Mouse (Mus musculus): Measurements from ENCODE around the gene Notch4. TPM values are rescaled to one million over a fixed set of nuclear protein-coding genes. Genes with fewer than 3 reads are reported as not detected.

Notch4 gene
- total RNA-seq, 2 experiments from 2014 or later, result 0.66 to 0.75 TPM

- no peak for ATAC-seq (replicated peaks; ENCODE audit: low FRiP score, low TSS enrichment, poor library complexity, severe bottlenecking)
Measured at GRCm38 (mm10) chr17:34567311-34567710, 3.2 kb downstream of the Notch4 start.

- ATAC-seq (replicated peaks; ENCODE audit: low FRiP score, low TSS enrichment, poor library complexity, severe bottlenecking), result no peak
Measured at GRCm38 (mm10) chr17:34568421-34568820, 4.4 kb downstream of the Notch4 start.

GRCm38 (mm10) chr17:34569919-34570318 lies 5.9 kb downstream of the Notch4 start:
- no peak for ATAC-seq (replicated peaks; ENCODE audit: low FRiP score, low TSS enrichment, poor library complexity, severe bottlenecking)

GRCm38 (mm10) chr17:34571875-34572274 lies 7.8 kb downstream of the Notch4 start:
- no peak for ATAC-seq (replicated peaks; ENCODE audit: low FRiP score, low TSS enrichment, poor library complexity, severe bottlenecking)

- no peak for ATAC-seq (replicated peaks; ENCODE audit: low FRiP score, low TSS enrichment, poor library complexity, severe bottlenecking)
Measured at GRCm38 (mm10) chr17:34572361-34572760, 8.3 kb downstream of the Notch4 start.

GRCm38 (mm10) chr17:34576577-34576976 lies 12.5 kb downstream of the Notch4 start:
- no peak for ATAC-seq (replicated peaks; ENCODE audit: low FRiP score, low TSS enrichment, poor library complexity, severe bottlenecking)

- no peak for ATAC-seq (replicated peaks; ENCODE audit: low FRiP score, low TSS enrichment, poor library complexity, severe bottlenecking)
Measured at GRCm38 (mm10) chr17:34578070-34578469, 14.0 kb downstream of the Notch4 start.

- no peak for ATAC-seq (replicated peaks; ENCODE audit: low FRiP score, low TSS enrichment, poor library complexity, severe bottlenecking)
Measured at GRCm38 (mm10) chr17:34582528-34582927, 18.5 kb downstream of the Notch4 start.

- no peak for ATAC-seq (replicated peaks; ENCODE audit: low FRiP score, low TSS enrichment, poor library complexity, severe bottlenecking)
Measured at GRCm38 (mm10) chr17:34583397-34583796, 19.3 kb downstream of the Notch4 start.

- ATAC-seq (replicated peaks; ENCODE audit: low FRiP score, low TSS enrichment, poor library complexity, severe bottlenecking), result no peak
Measured at GRCm38 (mm10) chr17:34583819-34584218, 19.8 kb downstream of the Notch4 start.

- no peak for ATAC-seq (replicated peaks; ENCODE audit: low FRiP score, low TSS enrichment, poor library complexity, severe bottlenecking)
Measured at GRCm38 (mm10) chr17:34585121-34585520, 21.1 kb downstream of the Notch4 start.

- no peak for ATAC-seq (replicated peaks; ENCODE audit: low FRiP score, low TSS enrichment, poor library complexity, severe bottlenecking)
Measured at GRCm38 (mm10) chr17:34585877-34586771, 22.1 kb downstream of the Notch4 start.

- ATAC-seq (replicated peaks; ENCODE audit: low FRiP score, low TSS enrichment, poor library complexity, severe bottlenecking), result peak; percentile 57
Measured at GRCm38 (mm10) chr17:34586796-34587422, 22.8 kb downstream of the Notch4 start.

- peak; percentile 44 for ATAC-seq (replicated peaks; ENCODE audit: low FRiP score, low TSS enrichment, poor library complexity, severe bottlenecking)
Measured at GRCm38 (mm10) chr17:34587423-34587811, 23.3 kb downstream of the Notch4 start.

GRCm38 (mm10) chr17:34587814-34588213 lies 23.7 kb downstream of the Notch4 start:
- ATAC-seq (replicated peaks; ENCODE audit: low FRiP score, low TSS enrichment, poor library complexity, severe bottlenecking), result no peak

- no peak for ATAC-seq (replicated peaks; ENCODE audit: low FRiP score, low TSS enrichment, poor library complexity, severe bottlenecking)
Measured at GRCm38 (mm10) chr17:34588767-34589166, 24.7 kb downstream of the Notch4 start.

GRCm38 (mm10) chr17:34589206-34589605 lies 25.1 kb downstream of the Notch4 start:
- no peak for ATAC-seq (replicated peaks; ENCODE audit: low FRiP score, low TSS enrichment, poor library complexity, severe bottlenecking)

GRCm38 (mm10) chr17:34589681-34590101 lies 25.6 kb downstream of the Notch4 start, which contains the start of gene Gpsm3:
Gene Gpsm3 (plus strand): TSS chr17:34589806.
- ATAC-seq (replicated peaks; ENCODE audit: low FRiP score, low TSS enrichment, poor library complexity, severe bottlenecking), result no peak

GRCm38 (mm10) chr17:34590154-34590987 lies 26.3 kb downstream of the Notch4 start:
- no peak for ATAC-seq (replicated peaks; ENCODE audit: low FRiP score, low TSS enrichment, poor library complexity, severe bottlenecking)
